Mouse (Mus musculus): ENCODE measurements around the gene Extl2. TPM values are rescaled to one million over a fixed set of nuclear protein-coding genes. Genes with fewer than 3 reads are reported as not detected.

Extl2 gene
- total RNA-seq, 2 experiments from 2014 or later, result 69.0 to 69.5 TPM

DNA sequence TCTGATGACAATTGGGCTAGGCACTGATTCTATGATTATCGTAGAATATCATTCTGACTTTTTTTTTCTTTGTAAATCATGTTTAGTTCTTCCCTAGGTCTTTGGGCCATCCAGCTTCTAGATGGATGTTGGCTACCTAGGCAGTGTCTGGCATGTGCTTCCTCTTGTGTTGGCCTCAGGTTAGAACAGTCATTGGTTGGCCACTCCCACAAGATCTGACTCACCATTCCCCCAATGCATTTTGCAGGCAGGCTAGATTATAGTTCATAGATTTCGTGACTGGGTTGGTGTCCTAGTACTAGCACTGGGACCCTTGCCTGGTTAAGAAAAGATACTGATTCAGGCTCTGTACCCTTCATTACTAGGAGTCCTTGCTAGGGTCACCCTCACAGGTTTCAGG is 54.9 kb downstream of the Extl2 start:
- DNase-seq (ENCODE audit: low spot score in 2 of 2), result no peak
- no peak for TF ChIP-seq CTCF (conservative IDR thresholded peaks at IDR 0.05)

DNA sequence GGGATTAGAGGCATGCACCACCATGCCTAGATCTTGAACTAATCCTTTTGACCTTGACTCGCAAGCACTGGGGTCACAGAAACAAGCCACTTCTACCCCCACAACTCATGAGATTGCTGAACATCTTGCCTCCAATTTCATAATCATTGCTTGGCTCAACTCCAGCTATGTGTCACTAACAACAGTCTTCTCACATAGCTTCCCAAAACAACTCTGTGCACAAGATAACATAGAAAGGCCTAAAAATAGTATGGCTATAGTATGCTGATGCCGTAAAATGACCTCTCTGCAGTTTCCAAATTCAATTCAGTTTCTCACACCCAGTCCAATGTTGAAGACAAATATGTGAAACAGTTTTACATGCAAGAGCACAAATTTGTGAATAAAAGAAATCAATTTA is 65.3 kb downstream of the Extl2 start:
- no peak for DNase-seq (ENCODE audit: low spot score in 2 of 2)
- H3K4me3 ChIP-seq, result no peak overlapping the region
- no peak for TF ChIP-seq CTCF (conservative IDR thresholded peaks at IDR 0.05)

More for the DNA sequence above, 54.9 kb downstream of the Extl2 start:
- no peak overlapping the region for H3K4me3 ChIP-seq
- no peak overlapping the region for H3K27ac ChIP-seq

DNA sequence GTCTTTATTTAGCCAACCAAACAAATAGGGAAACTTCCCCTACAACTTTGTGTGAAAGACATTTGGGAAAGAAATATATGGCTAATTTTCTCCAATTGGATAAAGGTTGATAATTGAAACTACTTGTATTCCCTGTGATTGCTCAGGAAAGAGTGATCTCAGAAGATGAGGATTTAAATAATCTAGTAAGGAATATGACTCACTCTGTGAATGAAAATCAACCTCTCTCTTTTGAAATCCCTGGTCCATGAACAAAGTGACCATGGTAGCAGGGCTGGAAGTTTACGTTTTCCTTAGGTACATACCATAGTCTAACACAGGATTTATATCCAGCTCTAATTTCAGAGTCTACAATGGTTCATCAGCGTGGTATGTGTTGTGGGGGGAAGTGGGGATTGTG is 69.5 kb downstream of the Extl2 start:
- Histone ChIP-seq H3K27ac (no peak overlapping the region), H3K4me3 (no peak overlapping the region)
- DNase-seq (ENCODE audit: low spot score in 2 of 2), result no peak
- TF ChIP-seq CTCF (conservative IDR thresholded peaks at IDR 0.05), result no peak

More for the DNA sequence above, 65.3 kb downstream of the Extl2 start:
- no peak overlapping the region for H3K27ac ChIP-seq

DNA sequence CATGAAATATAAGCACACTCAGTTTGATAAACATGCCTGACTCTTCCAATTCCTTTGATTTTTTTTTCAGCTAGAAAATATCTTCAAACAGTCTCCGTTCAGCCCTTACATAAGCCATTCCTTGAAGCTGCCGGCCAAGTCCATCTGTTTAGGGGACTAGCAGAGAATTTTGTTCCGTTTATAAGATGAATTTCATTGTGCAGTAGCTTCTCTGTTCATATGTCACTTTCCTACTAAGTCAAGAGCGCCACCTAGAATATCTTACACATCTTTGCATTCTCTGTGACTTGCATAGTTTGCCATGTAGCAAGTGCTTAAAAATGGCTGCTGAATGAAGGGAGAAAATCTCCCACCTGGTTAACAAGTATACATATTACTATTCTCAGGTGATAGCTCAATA is 71.2 kb downstream of the Extl2 start:
- peak; percentile 11 to 20 for DNase-seq (ENCODE audit: low spot score in 2 of 2)

More for the DNA sequence above, 71.2 kb downstream of the Extl2 start:
- Histone ChIP-seq H3K4me3 (no peak overlapping the region), H3K27ac (no peak overlapping the region)
- peak; percentile 61 for TF ChIP-seq CTCF (conservative IDR thresholded peaks at IDR 0.05)

Small RNA genes within 50 kb of the gene (microRNA-seq; reads per million reads assigned to microRNA genes)
- 0 reads per million in 2 experiments for gene Mir669n

Other genes with a start within 250 kb of the Extl2 start
- 10 to 100 TPM; 13.1 to 16.2 TPM for gene Dph5, start 119.6 kb upstream of the Extl2 start, total RNA-seq (2021)
- 10 to 100 TPM; 24.9 to 29.3 TPM for gene Slc30a7, start 56 bp upstream of the Extl2 start, total RNA-seq (2021)
- gene Vcam1, start 122.2 kb downstream of the Extl2 start, total RNA-seq (2021), result 10 to 100 TPM; 18.5 to 23.1 TPM
- 1 to 10 TPM; 1.9 to 2.0 TPM for gene Gpr88, start 246.0 kb downstream of the Extl2 start, total RNA-seq (2021)